Mouse (Mus musculus): ENCODE data around the gene Sox5.

DNA sequence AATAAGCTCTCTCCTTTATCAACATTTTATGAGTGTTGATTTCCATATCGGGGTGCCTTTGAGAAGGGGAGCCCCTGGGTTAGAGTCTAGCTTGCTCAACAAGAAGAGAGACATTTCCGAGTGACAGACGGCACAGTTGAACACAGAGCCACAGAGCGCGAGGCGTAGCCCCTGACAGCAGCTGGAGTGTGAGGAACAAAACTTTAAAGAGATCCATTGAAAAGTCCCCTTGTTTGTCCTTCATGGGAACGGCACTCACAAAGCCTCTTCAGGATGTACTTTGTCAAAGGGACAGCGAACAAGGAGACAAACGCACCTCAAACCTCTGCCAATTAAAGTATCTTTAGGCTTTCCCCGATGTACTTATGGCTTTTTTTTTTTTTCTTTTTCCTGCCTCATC is 674.9 kb downstream of the Sox5 start:
- TF ChIP-seq POLR2A (IDR thresholded peaks at IDR 0.05; ENCODE audit: low read depth, low read length) = no peak
- TF ChIP-seq CTCF (IDR thresholded peaks at IDR 0.05; ENCODE audit: extremely low read depth, insufficient read length, insufficient replicate concordance, low read depth, low read length) = no peak

All from small intestine, adult 2 months (tissue).